22 mouse cellular contexts compared by ENCODE assay signal in genomic region chr11:79922157-79922556, GRCm38 (mm10). TPM values are rescaled to one million over a fixed set of nuclear protein-coding genes. Genes with fewer than 3 reads are reported as not detected.
DNase-seq lines count a peak whose midpoint lies in the region; ATAC-seq and TF ChIP-seq lines count a peak whose summit lies in the region.
"Had no signal": no experiment of that assay in that cellular context is flagged by ENCODE, and none has a peak within 500 bp of the region (broad histone marks: within the 10 kb centered on the region; RNA-seq: fewer than 3 reads in every experiment).

No protein-coding gene starts in this region.

- no peak for TF ChIP-seq CTCF in C2C12 (IDR thresholded peaks at IDR 0.05; ENCODE audit: control insufficient read depth, insufficient read depth, insufficient read length)

- no peak for TF ChIP-seq POLR2A in myocyte (IDR thresholded peaks at IDR 0.05; ENCODE audit: insufficient read length, low read depth)

- H3K27me3 ChIP-seq in forebrain, embryonic 11.5 days (ENCODE audit: control insufficient read depth, insufficient read depth, low read length): no peaks in the 10 kb centered on the region
- no peaks in the 10 kb centered on the region for H3K27me3 ChIP-seq in forebrain, embryonic 15.5 days
- no peaks in the 10 kb centered on the region for H3K27me3 ChIP-seq in C2C12 (ENCODE audit: control insufficient read depth, insufficient read depth, insufficient read length)
- H3K27me3 ChIP-seq in myocyte (ENCODE audit: control insufficient read depth, insufficient read depth, insufficient read length): no peaks in the 10 kb centered on the region
- H3K27me3 ChIP-seq: embryonic facial prominence, embryonic 12.5 days; forebrain, embryonic 13.5 days; heart, embryonic 12.5 days; Patski had no signal

- no peak overlapping the region for H3K4me2 ChIP-seq in forebrain, embryonic 11.5 days (ENCODE audit: low read depth, low read length, severe bottlenecking)
- no peak overlapping the region for H3K4me2 ChIP-seq in forebrain, embryonic 15.5 days (replicated peaks)
- H3K4me2 ChIP-seq in myocyte (ENCODE audit: low read depth): no peak overlapping the region
- H3K4me2 ChIP-seq: embryonic facial prominence, embryonic 12.5 days; forebrain, embryonic 13.5 days; heart, embryonic 12.5 days had no signal

- H3K36me3 ChIP-seq in forebrain, embryonic 11.5 days (ENCODE audit: control insufficient read depth, insufficient read depth, low read length): no peaks in the 10 kb centered on the region
- H3K36me3 ChIP-seq in forebrain, embryonic 15.5 days: no peaks in the 10 kb centered on the region
- no peaks in the 10 kb centered on the region for H3K36me3 ChIP-seq in C2C12 (ENCODE audit: control insufficient read depth, insufficient read depth)
- no peaks in the 10 kb centered on the region for H3K36me3 ChIP-seq in myocyte (ENCODE audit: control insufficient read depth, insufficient read depth)
- H3K36me3 ChIP-seq: embryonic facial prominence, embryonic 12.5 days; heart, embryonic 12.5 days had no signal

- no peaks in the 10 kb centered on the region for H3K9me3 ChIP-seq in forebrain, embryonic 11.5 days (ENCODE audit: control insufficient read depth, low read length)
- no peaks in the 10 kb centered on the region for H3K9me3 ChIP-seq in forebrain, embryonic 15.5 days
- H3K9me3 ChIP-seq: embryonic facial prominence, embryonic 12.5 days; forebrain, embryonic 13.5 days; G1E; heart, embryonic 12.5 days had no signal

- 81% methylated on average over 3 of the region's 3 CpGs for WGBS in forebrain, embryonic 11.5 days
- 73% methylated on average over 3 of the region's 3 CpGs for WGBS in forebrain, embryonic 15.5 days

- no peak overlapping the region for H3K27ac ChIP-seq in forebrain, embryonic 11.5 days (ENCODE audit: low read depth, low read length)
- H3K27ac ChIP-seq in forebrain, embryonic 15.5 days (replicated peaks): no peak overlapping the region
- H3K27ac ChIP-seq: embryonic facial prominence, embryonic 12.5 days; forebrain, embryonic 13.5 days had no signal

- no peak overlapping the region for H3K4me3 ChIP-seq in forebrain, embryonic 11.5 days (ENCODE audit: low read depth, low read length)
- no peak overlapping the region for H3K4me3 ChIP-seq in forebrain, embryonic 15.5 days
- H3K4me3 ChIP-seq in C2C12 (ENCODE audit: insufficient read depth, poor library complexity, severe bottlenecking) (no peak overlapping the region), myocyte (no peak overlapping the region)
- H3K4me3 ChIP-seq: embryonic facial prominence, embryonic 12.5 days; forebrain, embryonic 13.5 days; heart, embryonic 12.5 days had no signal

- ATAC-seq in forebrain, embryonic 11.5 days (replicated peaks; ENCODE audit: low FRiP score): no peak
- no peak for ATAC-seq in forebrain, embryonic 15.5 days (replicated peaks)
- ATAC-seq: activated CD4-positive, CD25-positive, alpha-beta regulatory T cell, adult 4 months; forebrain, embryonic 13.5 days; hindbrain, embryonic 16.5 days; Patski had no signal

- H3K79me3 ChIP-seq in C2C12 (ENCODE audit: low read depth): no peaks in the 10 kb centered on the region

- no peaks in the 10 kb centered on the region for H3K4me1 ChIP-seq in forebrain, embryonic 11.5 days (replicated peaks; ENCODE audit: control insufficient read depth, insufficient read depth, low read length)
- peaks cover 7% of the 10 kb centered on the region; the same call in 1 of the 2 replicates for H3K4me1 ChIP-seq in forebrain, embryonic 15.5 days
- H3K4me1 ChIP-seq: embryonic facial prominence, embryonic 12.5 days; forebrain, embryonic 13.5 days; heart, embryonic 12.5 days had no signal

- H3ac ChIP-seq in C2C12 (ENCODE audit: control insufficient read depth, insufficient read length, low read depth): no peak overlapping the region
- no peak overlapping the region for H3ac ChIP-seq in myocyte (ENCODE audit: control insufficient read depth, insufficient read length)

- no peaks in the 10 kb centered on the region for H3K79me2 ChIP-seq in C2C12 (ENCODE audit: control insufficient read depth, insufficient read depth)
- no peaks in the 10 kb centered on the region for H3K79me2 ChIP-seq in myocyte (ENCODE audit: control insufficient read depth, insufficient read depth)

- H3K9ac ChIP-seq in forebrain, embryonic 11.5 days (ENCODE audit: low read length): no peak overlapping the region
- no peak overlapping the region for H3K9ac ChIP-seq in forebrain, embryonic 15.5 days (replicated peaks)
- H3K9ac ChIP-seq: embryonic facial prominence, embryonic 12.5 days; forebrain, embryonic 13.5 days; heart, embryonic 12.5 days had no signal

- intact Hi-C loops in left cerebral cortex, postnatal 36 days (cut with DNase I): loop anchor here (5.0 kb wide), 1 partner anchor 340 kb away; no protein-coding TSS in a partner anchor

- peak; percentile 49 for DNase-seq in forebrain, embryonic 11.5 days (ENCODE audit: low spot score)
- DNase-seq in adipocyte (ENCODE audit: low spot score): peak; percentile 20
- DNase-seq in thymus, postnatal 4 days: no peak
- DNase-seq in urinary bladder, postnatal 25 days (ENCODE audit: low spot score): no peak
- no peak for DNase-seq in left cerebral cortex, postnatal 36 days (ENCODE audit: low spot score in 2 of 2)
- DNase-seq: adrenal gland, adult 2 months; cerebellum, adult 11 months; cerebellum, adult 8-10 months; cerebellum, postnatal 14 days; gastrocnemius, postnatal 14 days; heart, postnatal 36 days; kidney, adult 11 months had no signal

TF ChIP-seq in C2C12, 6 proteins besides CTCF, POLR2A, EP300 and RAD21:
- peak; percentile 60 for TF ChIP-seq CEBPB (IDR thresholded peaks at IDR 0.05; ENCODE audit: low read depth)
- no peak for TF ChIP-seq MAX (IDR thresholded peaks at IDR 0.05)
TF ChIP-seq in C2C12: peak in this region for 1.

TF ChIP-seq in myocyte, 11 proteins besides CTCF, POLR2A, EP300 and RAD21:
- TF ChIP-seq E2F4 (IDR thresholded peaks at IDR 0.05; ENCODE audit: insufficient read depth) (no peak), TCF3 (IDR thresholded peaks at IDR 0.05; ENCODE audit: insufficient read length, low read depth) (no peak), MAX (IDR thresholded peaks at IDR 0.05; ENCODE audit: low read depth) (no peak), USF1 (IDR thresholded peaks at IDR 0.05; ENCODE audit: low read depth) (no peak), MYOD1 (IDR thresholded peaks at IDR 0.05; ENCODE audit: control insufficient read depth in 1 of 3, insufficient read length in 2 of 3, low read depth in 2 of 3) (no peak), TCF12 (IDR thresholded peaks at IDR 0.05; ENCODE audit: insufficient read depth, poor library complexity, severe bottlenecking) (no peak), CEBPB (IDR thresholded peaks at IDR 0.05; ENCODE audit: insufficient read depth, poor library complexity, severe bottlenecking) (peak; percentile 73; the same call in 1 of the 2 replicates), MYOG (IDR thresholded peaks at IDR 0.05; ENCODE audit: control insufficient read depth in 1 of 3, insufficient read depth in 1 of 3, insufficient read length in 2 of 3, low read depth in 2 of 3) (peak in 1 of 3 experiments; percentile 9), REST (IDR thresholded peaks at IDR 0.05; ENCODE audit: insufficient read depth, insufficient read length) (no peak)

RNA-seq across cellular contexts. Expression of gene Utp6, which starts 40.0 kb away (rescaled TPM):
- polyA plus RNA-seq in forebrain, embryonic 11.5 days (2014; fragmentation: Nextera tagmentation; extraction: Ambion mirVana): 90.7 and 91.8 TPM in 2 replicates
- 51.6 and 55.8 TPM in 2 replicates for polyA plus RNA-seq in forebrain, embryonic 15.5 days (2015; fragmentation: Nextera tagmentation; extraction: Ambion mirVana)
- polyA plus RNA-seq in C2C12 (2012; fragmentation: generic; extraction: Trizol) (23.5 TPM), myocyte (2012; fragmentation: generic; extraction: Trizol) (17.5 TPM)
- 10 to 100 TPM; 24.6 to 29.1 TPM for total RNA-seq in left cerebral cortex, postnatal 36 days (2021)

Comparison
In these comparisons a context has a peak if more than half of its experiments do, and no peak if none do; other contexts are left out.
1. DNase-seq: peak in forebrain, embryonic 11.5 days (single experiment) and adipocyte (single experiment); none in thymus, postnatal 4 days (single experiment), urinary bladder, postnatal 25 days (single experiment) and left cerebral cortex, postnatal 36 days (0 of 2).